Mouse (Mus musculus) thymus, postnatal 14 days (tissue): ENCODE data around the gene Churc1.
"Not testable (repeated sequence)": the region's sequence is repeated elsewhere in the genome, so short reads cannot be mapped to it uniquely, and the experiment has no call there.

Experiments used
- DNase-seq: peaks from one replicate; pipeline ENCODE4 v3.0.0; 2021

Churc1 gene

DNA sequence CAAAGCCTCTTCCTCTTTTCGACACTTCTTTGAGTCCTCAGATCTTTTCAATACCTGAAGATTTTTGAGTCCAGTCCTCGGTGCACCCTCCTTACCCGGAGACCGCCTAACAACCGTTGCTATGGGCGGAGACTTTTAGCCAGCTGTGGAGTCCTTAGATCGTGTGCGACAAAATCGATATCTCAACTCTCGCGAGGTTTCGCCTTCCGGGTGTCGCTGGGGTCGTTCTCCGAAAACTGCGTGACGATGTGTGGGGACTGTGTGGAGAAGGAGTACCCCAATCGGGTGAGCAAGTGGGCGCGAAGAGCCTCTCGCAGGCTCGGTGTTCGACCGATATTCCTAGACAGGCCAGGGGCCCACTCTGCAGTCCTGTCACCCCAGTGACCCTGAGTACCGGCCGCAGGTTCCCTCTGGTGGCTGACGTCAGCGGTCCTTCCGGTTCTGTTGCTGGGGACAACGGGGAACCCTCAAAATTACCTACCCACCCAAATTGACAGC is at the start of gene Churc1, which contains the start of gene Fntb:
Churc1 (plus strand) TSS at position 185 of the 498 bp plus-strand sequence.
Fntb (plus strand) TSS at position 236 of the 498 bp plus-strand sequence.
- DNase-seq, result peak; percentile 97

DNA sequence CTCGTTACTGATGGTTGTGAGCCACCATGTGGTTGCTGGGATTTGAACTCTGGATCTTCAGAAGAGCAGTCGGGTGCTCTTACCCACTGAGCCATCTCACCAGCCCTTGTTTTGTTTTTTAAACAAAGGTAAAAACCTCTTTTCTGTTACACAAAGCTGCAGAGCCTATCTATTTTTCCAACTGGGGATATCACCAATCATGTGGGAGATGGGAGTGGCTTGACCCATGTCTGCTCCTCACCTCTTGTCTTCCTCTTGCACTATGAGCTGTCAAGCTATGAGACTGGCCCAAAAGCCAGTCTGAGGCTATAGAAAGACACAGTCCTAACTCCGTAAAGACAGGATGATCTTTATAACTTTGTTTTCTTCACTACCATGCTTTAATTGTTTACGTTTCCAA is 47.0 kb upstream of the Churc1 start:
- no peak for DNase-seq

DNA sequence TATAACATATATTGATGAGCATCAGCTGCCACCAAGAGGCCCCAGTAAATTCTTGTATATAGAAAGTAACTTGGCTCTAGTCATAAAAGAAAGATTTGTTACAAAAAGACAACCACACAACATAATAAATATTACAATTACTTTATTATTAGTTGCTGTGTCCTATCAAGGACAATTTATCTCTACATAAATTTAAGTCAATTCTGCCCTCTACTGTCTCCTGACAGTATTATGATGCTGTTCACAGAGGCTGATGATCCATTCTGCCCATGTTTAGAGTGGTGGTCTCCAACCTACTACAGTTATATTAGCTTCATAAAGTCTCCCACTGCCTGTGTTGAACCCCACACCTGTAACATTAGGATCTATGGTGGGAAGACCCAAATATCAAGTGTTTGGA is 44.8 kb upstream of the Churc1 start:
- DNase-seq, result no peak

DNA sequence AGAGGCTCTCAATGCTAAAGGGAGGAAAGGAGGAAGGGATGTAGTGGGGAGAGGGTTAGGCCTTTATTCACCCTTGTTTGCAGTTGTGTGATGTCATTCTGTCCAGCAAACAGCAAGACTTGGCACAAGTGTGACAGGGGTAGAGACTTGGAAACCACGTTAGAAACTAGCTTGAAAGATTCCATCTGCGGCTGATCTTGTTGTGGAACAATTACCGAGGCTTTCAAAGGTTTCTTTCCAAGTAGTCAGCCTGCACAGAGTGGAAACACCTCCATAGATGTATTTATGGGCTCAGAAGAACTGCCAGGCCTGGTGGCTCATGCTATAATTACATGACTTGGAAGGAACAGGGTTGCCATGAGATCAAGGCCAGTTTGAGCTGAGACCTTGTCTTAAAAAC is 43.3 kb upstream of the Churc1 start:
- DNase-seq, result no peak

DNA sequence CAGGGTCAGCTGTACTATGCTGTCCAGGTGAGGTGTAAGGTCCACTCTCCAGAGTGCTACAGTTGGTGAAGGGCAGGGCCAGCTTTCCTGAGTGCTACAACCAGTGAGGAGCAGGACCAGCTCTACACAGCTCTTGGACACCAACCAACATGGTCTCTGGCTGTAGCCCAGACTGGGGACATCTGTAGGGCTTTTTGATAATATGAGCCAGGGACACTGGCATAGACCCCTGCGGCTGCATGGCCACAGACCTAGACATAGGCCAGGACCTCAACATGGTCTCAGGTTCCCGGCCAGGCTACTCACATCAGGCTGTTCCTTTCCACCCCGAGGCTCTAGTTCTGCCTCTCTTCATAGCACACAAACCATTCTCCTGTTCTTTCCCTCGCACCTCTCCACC is 37.4 kb upstream of the Churc1 start:
- no peak for DNase-seq

DNA sequence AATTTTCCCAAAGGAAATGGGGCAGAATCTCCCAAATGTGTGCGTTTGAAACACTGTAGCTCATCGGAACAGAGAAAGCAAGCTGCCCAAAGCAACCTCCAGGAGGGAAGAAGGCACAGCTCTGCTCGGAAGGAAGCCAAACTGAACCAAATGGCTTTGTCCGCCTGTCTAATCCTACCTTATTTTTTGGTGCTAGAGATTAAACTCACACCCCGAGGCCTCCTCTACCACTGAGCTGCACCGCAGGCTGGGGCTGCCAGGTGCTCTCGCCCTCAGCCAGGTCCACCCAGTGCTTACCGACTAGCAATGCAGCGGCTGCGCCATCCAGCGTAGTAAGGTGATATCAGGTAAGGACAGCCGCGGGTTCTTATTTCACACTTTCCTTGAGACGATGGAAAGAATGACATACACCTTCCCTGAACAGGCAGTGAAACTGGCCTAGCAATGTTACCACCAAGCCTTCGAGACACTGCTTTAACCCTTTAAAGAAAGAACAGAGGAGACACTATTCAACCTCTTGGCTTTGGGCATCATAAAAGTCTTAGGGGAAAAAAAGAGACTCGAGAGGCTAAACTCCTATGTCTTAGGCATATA is 14.4 kb upstream of the Churc1 start:
- no peak for DNase-seq

DNA sequence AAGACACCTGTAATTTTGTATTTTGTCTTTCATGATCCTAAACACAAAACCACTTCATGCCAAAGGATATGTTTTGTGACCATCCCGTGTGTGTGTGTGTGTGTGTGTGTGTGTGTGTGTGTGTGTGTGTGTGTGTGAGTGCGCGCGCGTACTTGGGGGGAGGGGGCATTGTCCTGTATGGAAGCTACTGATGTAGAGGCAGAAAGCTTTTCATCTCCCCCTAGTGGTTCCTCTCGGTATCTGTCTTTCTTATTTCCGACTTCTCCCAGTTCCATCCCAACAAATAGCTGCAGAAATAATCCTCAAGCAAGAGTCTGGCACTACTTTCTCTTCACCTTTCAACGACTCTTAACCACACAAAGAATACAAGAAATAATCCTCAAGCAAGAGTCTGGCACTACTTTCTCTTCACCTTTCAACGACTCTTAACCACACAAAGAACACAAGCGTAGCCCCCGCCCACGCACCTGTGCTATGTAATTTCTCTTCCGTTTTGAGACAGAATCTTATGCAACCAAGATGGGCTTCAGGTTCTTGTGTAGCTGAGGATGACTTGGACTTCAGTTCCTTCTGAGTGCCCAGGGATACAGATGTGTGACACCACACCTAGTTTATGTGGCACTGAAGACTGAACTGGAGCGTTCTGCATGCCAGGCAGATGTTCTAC is 12.6 kb upstream of the Churc1 start:
- peak; percentile 74 for DNase-seq

DNA sequence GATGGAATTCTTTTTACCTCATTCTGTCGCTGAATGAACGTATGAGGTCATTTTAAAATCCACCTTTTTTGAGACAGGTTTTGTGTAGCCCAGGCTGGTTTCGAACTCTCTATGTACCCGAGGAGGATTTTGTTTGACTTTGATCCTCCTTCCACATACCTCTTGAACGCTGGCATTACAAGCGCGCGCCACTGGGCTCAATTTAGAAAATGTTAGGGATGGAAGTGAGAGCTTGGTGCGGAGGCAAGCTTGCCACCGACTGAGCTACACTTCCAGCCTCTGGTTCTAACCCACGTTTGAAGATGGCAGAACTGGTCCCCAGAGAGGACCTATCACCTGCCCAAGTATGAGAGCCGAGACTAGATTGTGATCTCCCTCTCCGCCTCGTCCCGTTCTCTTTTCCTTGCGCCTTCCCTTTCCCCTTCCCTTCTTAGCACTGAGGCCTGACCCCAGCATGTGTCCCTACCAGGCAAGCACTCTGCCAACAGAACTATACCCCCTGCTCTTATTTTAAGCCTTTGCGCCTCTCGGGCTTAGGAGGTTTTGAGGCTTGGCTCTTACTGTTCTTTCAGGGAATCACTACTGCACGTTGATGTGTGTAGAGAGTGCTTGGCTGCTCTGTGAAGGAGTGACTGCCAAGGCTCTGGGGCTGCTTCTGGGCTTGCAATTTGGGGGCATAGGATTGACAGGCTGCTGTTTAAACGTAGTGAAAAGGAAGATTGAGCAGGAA is 728 bp downstream of the Churc1 start:
- no peak for DNase-seq

DNA sequence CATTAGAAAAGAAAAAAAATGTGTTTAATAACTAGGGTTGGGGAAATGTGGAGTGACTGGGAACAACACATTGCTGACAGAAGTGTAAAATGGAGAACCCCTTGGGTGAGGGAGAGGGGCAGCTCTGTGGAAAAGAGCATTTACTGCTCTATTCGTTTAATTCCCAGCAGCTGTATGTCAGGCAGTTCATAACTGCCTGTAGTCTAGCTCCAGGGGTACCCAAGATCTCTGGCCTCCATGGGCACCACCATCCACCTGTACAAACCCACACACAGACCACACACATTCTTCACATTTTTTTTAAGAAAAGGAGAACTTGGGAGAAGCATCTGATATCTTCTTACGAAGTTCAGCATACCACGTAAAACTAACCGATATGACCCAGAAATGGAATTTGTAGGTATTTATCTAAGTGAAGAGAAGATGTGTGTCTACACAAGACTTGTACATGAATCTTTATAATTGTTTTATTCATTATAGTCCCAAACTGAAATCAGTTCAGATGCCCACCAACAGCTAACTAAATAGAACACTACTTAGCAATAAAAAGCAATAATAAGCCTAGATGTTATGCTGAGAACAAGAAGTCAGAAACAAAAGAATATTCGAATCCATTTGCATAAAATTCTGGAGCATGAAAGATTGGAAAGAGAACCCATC is 5.6 kb downstream of the Churc1 start:
- DNase-seq, result no peak

DNA sequence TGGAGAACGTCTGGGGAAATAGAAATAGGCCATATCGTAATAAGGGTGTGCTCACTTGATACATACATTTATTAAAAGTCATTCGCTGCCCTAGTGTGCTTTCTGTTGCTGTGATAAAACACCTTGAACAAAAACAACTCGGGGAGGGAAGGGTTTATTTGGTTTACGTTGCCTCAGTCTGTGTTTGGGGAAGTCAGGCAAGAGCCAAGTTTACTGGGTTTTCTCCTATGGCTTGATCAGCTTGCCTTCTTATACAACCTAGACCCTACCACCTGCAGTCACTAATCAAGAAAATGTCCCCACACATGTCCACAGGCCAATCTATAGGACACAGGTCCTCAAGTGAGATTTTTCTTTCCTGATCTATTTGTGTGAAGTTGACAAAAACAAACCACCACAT is 6.2 kb downstream of the Churc1 start:
- no peak for DNase-seq

DNA sequence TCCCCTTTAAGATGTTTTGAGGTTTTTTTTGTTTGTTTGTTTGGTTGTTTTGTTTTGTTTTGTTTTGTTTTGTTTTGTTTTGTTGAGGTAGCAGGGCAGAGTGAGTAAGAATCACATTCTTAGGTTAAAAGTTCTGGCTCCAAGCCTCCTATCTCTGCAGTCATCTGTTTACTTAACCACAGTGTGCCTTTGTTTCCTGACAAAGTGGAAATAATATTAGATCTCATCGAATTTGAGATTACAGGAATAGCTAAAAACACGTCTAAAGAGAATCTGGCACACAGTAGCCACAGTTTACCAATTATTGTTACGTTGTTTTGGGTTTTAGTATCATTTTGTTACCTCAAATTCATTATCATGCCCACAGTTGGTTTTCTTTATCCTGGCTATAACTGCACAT is 9.3 kb downstream of the Churc1 start:
- DNase-seq, result no peak

DNA sequence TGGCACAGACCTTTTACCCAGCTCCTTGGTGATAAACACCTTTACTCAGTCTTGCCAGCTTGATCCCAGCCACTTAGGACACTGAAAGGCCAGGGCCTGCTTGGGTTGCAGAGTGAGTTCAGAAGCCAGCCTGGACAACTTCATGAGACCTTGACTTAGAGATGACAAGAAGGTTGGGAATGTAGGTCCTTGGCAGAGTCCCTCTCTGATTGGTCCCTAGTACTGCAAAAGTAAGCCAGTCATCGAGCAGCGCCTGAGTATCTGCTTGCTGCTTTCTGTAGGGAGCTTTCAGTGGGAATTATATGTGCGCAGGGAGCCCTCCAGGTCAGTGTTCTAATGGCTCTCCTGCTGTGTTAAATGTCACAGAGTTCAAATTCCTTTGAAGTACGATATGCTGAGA is 9.8 kb downstream of the Churc1 start:
- no peak for DNase-seq

DNA sequence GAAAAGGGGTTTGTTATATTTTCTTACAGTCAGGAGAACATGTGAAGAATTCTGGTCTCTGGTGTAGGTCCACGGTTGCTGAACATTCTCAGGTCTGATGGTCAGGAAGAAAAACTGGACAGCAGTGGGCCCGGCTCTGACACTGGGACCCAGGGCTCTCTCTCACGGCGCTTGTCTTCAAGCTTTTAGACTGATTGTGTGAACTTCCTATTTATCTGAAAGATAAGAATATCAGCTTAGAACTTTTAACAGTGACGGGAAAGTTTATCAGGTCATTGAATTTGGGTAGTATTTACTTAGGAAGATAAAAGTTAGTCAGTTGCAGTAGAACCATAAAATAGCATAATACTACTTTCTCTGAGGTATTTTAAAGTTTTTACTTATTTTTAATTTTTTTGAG is 11.6 kb downstream of the Churc1 start:
- DNase-seq, result no peak

DNA sequence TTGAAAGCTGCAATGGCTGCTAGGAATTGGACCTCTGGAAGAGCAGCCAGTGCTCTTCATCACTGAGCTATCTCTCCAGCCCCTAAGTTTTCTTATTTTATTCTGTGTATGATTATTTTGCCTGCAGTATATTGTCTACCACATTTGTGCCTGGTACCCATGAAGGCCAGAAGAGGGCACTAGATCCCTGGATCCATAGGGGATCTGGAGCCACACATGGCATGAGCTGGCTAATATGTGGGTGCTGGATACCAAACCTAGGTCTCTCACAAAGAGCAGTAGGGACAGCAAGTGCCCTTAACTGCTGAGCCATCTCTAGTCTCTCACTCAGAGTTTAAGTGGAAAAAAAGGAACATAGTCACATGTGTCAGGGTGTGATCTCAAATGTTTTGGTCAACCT is 12.5 kb downstream of the Churc1 start:
- DNase-seq, result no peak

DNA sequence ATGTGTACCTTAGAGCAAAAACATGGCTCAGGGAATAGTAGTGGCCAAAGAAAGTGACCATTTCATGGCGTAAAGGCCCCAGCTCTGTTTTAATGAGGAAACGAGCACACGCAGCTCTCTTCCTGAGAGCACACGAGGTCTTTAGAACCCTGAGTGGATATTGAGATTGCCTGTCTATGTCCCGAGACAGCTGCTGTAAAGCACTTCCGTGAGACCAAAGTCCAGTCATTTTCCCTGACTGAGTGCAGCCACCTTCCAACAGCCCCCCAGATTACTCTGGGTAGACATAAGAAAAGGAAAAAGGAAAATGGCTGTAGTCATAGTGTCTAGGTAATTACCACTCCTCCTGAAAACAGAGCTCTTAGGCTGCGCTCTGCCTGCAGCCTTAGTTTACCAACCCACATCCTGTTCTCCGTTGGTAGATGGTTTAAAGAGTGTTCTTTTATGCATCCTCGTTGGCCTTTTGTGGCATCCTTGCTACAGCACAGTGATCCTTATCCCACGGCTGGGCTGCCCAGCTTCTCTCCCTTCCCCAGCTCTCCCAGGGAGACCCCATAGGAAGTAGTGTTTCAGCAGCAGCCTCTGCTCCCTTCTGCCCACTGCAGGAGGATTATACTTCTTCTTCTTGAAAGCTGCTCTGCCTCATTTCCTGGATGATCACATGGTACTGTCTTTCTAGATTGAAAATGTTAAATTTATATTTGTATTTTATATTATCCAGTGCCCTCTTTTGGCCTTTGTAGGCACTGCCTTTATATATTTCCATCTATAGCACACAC is 13.2 kb downstream of the Churc1 start:
- DNase-seq, result peak; percentile 25

DNA sequence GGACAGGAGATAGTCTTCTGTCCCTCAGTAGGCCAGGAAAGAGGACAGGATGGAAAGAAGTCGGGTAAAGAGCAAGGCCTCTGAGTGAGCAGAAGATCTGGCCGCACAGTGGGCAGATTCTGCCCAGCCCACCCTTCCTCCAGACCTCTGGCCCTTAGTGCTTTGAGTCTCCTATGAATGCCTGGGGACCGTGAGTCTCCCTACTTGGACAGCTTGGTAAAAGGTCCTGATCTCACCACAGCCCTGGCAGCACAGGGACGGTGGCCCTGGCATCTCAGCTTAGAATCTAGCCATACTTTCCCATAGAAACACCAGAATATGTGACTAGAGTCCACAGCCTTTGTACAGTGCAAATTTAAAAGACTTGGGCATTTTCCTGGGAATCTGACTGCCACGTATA is 14.6 kb downstream of the Churc1 start:
- no peak for DNase-seq

DNA sequence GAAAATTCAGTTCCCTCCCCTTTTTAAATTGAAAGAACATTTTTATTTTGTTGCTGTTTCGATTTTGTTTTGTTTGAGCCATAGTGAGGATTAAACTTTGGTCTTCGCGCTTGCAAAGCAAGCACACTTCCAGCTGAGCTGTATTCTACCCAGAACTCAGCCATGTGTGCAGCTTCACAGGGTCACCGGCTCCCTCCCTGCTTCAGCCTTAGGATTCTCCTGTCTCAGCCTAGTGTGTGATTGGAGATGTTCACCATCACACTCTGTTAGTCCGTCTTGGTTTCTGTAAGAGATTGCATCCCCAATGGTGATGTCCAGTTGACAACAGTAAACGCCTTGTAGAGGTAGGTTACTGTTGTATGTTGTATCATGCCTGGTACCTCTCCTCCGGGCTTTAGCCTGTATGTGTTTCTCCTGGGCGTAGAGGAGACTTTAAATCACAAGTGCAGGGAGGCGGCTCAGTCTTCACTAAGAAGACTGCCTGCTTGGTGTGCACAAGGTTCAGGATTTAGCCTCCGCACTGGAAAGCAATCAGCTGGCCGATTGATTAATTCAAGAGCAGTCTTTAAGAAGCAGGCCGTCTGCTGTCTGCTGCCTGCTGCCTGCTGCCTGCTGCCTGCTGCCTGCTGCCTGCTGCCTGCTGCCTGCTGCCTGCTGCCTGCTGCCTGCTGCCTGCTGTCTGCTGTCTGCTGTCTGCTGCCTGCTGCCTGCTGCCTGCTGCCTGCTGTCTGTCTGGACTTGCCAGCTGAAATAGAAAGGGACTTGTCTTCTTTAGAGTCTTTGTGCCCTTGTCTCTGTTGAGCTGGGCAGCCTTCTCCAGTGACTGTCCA is 15.5 kb downstream of the Churc1 start:
- DNase-seq, result no peak

DNA sequence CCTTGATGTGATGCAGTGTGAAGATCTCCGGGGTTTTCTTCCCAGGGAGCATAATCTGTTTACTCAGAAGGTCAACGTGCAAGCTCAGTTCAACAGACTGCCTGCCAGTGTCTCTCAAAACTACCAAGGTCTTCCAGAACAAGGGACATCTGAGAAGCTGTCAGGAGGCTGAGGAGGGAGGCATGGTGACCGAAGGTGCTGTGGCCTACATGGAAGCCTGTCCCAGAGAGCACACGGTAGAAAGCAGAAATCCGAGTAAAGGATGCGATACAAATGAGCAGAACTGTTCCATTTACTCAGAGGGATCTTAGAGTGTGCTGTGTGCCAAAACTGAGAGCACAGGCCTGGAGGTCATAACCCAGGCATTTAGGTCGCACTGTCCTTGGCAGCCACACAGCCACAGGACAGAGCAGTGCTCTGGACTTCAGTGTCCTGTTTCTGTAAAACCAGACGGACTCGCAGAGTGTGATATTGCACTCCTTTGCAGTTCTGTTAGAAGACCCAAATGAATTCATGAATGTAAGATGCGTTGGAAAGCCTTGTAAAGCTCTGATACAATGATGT is 18.8 kb downstream of the Churc1 start:
- DNase-seq, result no peak

DNA sequence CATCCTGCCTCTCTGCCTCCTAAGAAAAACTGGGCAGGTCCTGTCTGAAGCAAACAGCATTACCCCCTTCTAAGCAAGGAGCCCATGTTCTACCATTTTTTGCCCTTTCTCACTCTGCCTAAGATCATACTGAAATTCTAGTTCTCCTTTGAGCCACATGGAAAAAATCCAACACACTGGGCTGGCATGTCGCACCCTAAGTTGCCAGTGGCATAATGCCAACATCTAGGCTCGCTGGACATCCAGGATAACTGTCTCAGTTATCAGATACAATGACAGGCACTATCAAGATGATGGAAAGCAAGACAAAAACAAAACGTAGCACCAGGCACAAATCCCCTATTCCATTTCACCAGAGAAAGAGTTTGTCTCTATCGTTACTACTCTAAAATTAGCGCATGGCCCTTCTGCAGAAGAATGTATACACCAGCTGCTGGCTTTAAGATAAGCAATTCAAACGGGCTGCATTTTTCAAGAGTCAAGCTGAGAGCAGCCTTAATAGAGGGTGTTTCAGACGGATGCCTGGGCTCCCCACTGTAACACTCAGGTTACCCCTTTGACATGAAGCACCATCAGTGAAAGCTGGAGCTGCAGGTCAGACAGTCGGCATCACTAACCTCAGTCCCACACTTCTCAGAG is 25.2 kb downstream of the Churc1 start:
- DNase-seq, result no peak

DNA sequence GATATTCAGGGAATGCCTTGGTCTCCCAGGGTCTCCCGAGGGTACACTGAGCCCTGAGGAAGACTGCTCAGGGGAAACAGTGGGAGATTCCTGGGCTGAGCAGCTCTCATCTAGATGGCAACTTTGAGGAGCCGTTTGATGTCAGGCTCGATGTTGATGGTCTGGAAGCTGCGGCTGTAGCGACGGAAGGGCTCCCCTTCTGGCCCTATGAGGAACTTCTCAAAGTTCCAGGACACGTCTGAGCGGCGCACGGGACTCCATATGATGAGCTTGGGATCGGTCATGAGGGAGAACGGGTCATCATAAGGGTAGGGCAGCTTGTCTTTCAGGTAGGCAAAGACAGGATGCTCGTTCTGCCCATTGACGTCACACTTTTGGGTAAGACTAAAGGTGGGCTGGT is 27.2 kb downstream of the Churc1 start:
- not testable (repeated sequence) for DNase-seq

DNA sequence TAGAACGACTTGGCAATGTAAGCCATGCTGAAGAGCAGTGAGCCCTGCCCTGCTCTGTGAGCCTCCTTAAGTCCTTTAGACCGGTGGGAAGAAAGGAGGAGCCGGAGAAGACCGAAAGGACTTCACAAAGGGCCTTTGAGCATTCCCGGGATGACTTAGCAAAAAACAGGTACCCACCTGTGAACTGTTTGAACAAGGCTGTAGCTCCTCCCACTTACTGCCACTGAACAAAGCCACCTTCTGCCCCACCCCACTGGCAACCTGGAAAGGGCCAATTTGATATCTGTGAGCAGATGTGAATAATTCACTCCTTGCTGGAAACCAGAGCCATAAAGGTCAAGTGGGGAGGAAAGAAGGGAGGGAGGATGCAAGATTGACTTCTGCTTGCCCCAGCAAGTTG is 30.0 kb downstream of the Churc1 start, which contains the start of gene Gpx2:
Gpx2 (minus strand) TSS at position 205 of the 400 bp plus-strand sequence.
- no peak for DNase-seq
